Mouse (Mus musculus) MEL (cell line): ENCODE results near the gene Clmp.

Experiments
- POLR2AphosphoS2 ChIP-seq: IDR thresholded peaks from 2 replicates; pipeline ENCODE4 v1.6.1; 2011; ENCODE audit warnings: low read length, improper control_type of control experiment
- USF1 ChIP-seq: IDR thresholded peaks from 2 replicates; pipeline ENCODE4 v1.6.1; 2014; ENCODE audit warnings: low read depth, mild to moderate bottlenecking, inconsistent platforms, low read length, improper control_type of control experiment, moderate library complexity

GRCm38 (mm10) chr9:40666190-40666803, 19.5 kb upstream of the Clmp start:
- TF ChIP-seq USF1, result no peak
- no peak for TF ChIP-seq POLR2AphosphoS2
